Mouse (Mus musculus) forebrain, embryonic 12.5 days (tissue): ENCODE measurements at regions not wholly inside any gene's neighbourhood (a gene's known extent, or its start where the extent isn't known, plus 50 kb on each side); places are given as distances from the start of the nearest gene placed in this dataset.

ENCODE experiments used
- ATAC-seq: fragments of 200-750 bp; cut with Nextera tagmentation; 2 replicates; pipeline ENCODE4 v1.8.0; 2017; ENCODE audit warnings: moderate TSS enrichment; ENCODE audit not compliant: low FRiP score
- H3K27ac ChIP-seq: fragments of 300-500 bp; sonication (generic); 2 replicates; pipeline ENCODE4 v1.5.1; 2016; ENCODE audit warnings: mild to moderate bottlenecking
- H3K27me3 ChIP-seq: fragments of 300-500 bp; sonication (generic); 2 replicates; pipeline ENCODE4 v1.6.1; 2016; ENCODE audit warnings: mild to moderate bottlenecking
- H3K36me3 ChIP-seq: fragments of 300-500 bp; sonication (generic); replicated peaks from 2 replicates; pipeline ENCODE4 v1.6.1; 2016; ENCODE audit warnings: mild to moderate bottlenecking
- H3K4me1 ChIP-seq: fragments of 300-500 bp; sonication (generic); 2 replicates; pipeline ENCODE4 v1.6.1; 2016
- H3K4me2 ChIP-seq: fragments of 300-500 bp; sonication (generic); 2 replicates; pipeline ENCODE4 v1.6.1; 2016; ENCODE audit warnings: mild to moderate bottlenecking, moderate library complexity
- H3K4me3 ChIP-seq: fragments of 300-500 bp; sonication (generic); replicated peaks from 2 replicates; pipeline ENCODE4 v1.5.1; 2016; ENCODE audit warnings: mild to moderate bottlenecking
- H3K9ac ChIP-seq: fragments of 300-500 bp; sonication (generic); 2 replicates; pipeline ENCODE4 v1.6.1; 2016; ENCODE audit warnings: mild to moderate bottlenecking
- H3K9me3 ChIP-seq: fragments of 300-500 bp; sonication (generic); 2 replicates; pipeline ENCODE4 v1.6.1; 2016
- WGBS: fragments of 180-500 bp; shearing (Covaris S2); methylation state at CpG from one replicate; pipeline ENCODE4 v1.1.7; 2016; 5-methylcytosine and 5-hydroxymethylcytosine counted together

- no peak overlapping the region for H3K9ac ChIP-seq
- WGBS, result 58% methylated on average over 4 of the region's 4 CpGs
- no peaks in the 10 kb centered on the region for H3K9me3 ChIP-seq
- no peaks in the 10 kb centered on the region for H3K4me1 ChIP-seq
- H3K27ac ChIP-seq, result no peak overlapping the region
- H3K36me3 ChIP-seq, result no peaks in the 10 kb centered on the region
- H3K4me3 ChIP-seq, result no peak overlapping the region
- H3K4me2 ChIP-seq, result no peak overlapping the region
- H3K27me3 ChIP-seq, result no peaks in the 10 kb centered on the region
- no peak for ATAC-seq
Measured at GRCm38 (mm10) chr13:48376405-48376804, 115.4 kb downstream of the Id4 start.

DNA sequence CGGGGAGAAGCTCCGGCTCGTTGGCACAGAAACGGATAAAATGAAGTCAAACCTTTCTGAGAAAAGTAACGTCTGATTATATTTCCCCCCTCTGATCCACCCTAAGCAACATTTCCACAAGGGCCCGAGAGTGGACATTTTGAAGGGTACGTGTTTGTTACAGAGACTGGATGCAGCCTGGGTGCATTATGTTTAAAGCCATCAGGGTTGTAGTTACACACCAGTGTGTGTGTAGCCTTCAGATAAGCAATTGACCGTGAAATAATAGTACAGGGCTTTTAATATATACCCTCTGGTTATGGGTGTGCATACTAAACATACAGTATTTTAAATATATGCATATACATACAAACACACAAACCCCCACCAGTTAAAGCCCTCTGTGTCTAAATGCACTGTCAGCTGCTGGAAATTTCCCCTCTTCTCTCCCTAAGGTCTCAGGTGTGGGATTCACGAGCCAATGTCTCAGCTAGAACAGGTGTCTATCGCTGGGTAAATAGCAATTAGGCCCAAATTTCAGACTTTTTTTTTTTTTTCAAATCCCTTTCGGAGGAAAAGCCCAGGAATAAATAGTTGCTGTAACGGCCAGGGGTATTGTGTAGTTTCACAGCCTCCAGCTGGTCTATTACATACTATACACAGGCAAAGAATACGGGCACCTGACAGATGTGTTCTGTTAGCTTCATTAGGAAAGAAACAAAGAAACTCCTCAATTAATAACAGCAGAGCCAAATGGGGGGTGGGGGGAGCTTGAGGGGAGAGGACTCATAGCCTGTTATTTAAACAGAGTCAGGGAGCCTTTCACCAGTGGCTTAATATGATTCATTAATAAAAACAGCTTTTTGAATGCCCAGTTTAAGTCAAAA lies 122.8 kb downstream of the Id4 start:
- peak overlapping the region; percentile 79 for H3K27ac ChIP-seq
- no peak overlapping the region for H3K9ac ChIP-seq
- H3K27me3 ChIP-seq, result no peaks in the 10 kb centered on the region
- 39% methylated on average over 13 of the region's 13 CpGs for WGBS
- peak; percentile 84 for ATAC-seq
- 0 out of 2 replicates have a peak overlapping the region, but pooled peaks have one; percentile 4 for H3K4me2 ChIP-seq
- no peaks in the 10 kb centered on the region for H3K9me3 ChIP-seq
- no peak overlapping the region for H3K4me3 ChIP-seq
- H3K4me1 ChIP-seq, result peaks cover 18% of the 10 kb centered on the region
- H3K36me3 ChIP-seq, result no peaks in the 10 kb centered on the region

GRCm38 (mm10) chr13:48384901-48385300 lies 123.9 kb downstream of the Id4 start:
- Histone ChIP-seq H3K9me3 (no peaks in the 10 kb centered on the region), H3K4me1 (peaks cover 18% of the 10 kb centered on the region), H3K9ac (no peak overlapping the region), H3K27ac (peak overlapping the region; percentile 79), H3K27me3 (no peaks in the 10 kb centered on the region), H3K4me3 (no peak overlapping the region), H3K36me3 (no peaks in the 10 kb centered on the region), H3K4me2 (no peak overlapping the region)
- ATAC-seq, result no peak
- 53% methylated on average over 11 of the region's 11 CpGs for WGBS

DNA sequence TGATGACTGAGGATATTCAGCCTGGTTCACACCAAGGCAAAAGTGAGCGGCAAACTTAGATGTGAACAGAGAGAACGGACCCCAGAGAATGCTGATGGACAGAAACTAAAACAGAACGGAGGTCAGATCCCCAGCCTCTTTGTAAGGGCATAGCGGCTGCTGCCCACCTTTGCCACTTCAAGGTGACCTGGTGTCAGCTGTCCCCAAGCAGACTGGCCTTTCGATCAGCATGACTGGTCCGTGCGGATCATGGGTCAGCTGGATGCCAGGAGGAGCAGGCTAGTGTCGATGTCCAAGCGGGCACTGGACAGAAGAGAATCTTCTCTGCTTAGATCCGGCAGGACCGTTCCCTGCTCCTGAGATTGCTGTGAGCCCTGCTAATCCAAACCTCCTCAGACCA lies 122.1 kb downstream of the Zfp169 start:
- Histone ChIP-seq H3K9ac (no peak overlapping the region), H3K4me1 (no peaks in the 10 kb centered on the region), H3K4me3 (no peak overlapping the region), H3K27me3 (no peaks in the 10 kb centered on the region), H3K4me2 (no peak overlapping the region), H3K9me3 (no peaks in the 10 kb centered on the region), H3K36me3 (no peaks in the 10 kb centered on the region), H3K27ac (no peak overlapping the region)
- no peak for ATAC-seq
- WGBS, result 94% methylated on average over 11 of the region's 11 CpGs

GRCm38 (mm10) chr13:48397761-48398160 lies 115.5 kb downstream of the Zfp169 start:
- H3K4me1 ChIP-seq, result peaks cover 5% of the 10 kb centered on the region
- H3K27ac ChIP-seq, result no peak overlapping the region
- no peak overlapping the region for H3K9ac ChIP-seq
- H3K9me3 ChIP-seq, result no peaks in the 10 kb centered on the region
- H3K36me3 ChIP-seq, result no peaks in the 10 kb centered on the region
- no peak overlapping the region for H3K4me3 ChIP-seq
- peaks cover 4% of the 10 kb centered on the region; the same call in 1 of the 2 replicates for H3K27me3 ChIP-seq
- H3K4me2 ChIP-seq, result no peak overlapping the region
- WGBS, result 23% methylated on average over 1 of the region's 1 CpGs
- no peak for ATAC-seq

DNA sequence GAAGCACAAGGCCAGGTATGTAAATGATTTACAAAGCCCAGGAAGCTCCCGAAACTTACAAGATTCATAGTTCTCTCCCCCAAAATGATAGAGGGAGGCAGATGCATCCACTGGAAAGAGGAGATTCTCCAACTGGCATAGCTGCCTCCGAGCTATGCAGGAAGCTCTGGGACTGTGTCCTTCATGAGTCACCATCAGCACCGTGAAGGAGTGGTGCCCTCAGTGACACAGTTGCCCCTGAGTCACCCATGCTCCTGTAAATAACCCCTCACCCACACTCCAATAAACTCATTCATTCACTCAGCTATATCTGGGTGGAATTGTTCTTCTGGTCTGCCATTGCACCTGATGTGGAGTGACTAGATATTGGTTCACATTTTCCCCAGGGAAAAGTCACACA lies 114.6 kb downstream of the Zfp169 start:
- Histone ChIP-seq H3K9me3 (no peaks in the 10 kb centered on the region), H3K27ac (no peak overlapping the region), H3K36me3 (no peaks in the 10 kb centered on the region), H3K4me1 (peaks cover 5% of the 10 kb centered on the region), H3K27me3 (peaks cover 7% of the 10 kb centered on the region; the same call in 1 of the 2 replicates), H3K9ac (no peak overlapping the region), H3K4me2 (no peak overlapping the region), H3K4me3 (no peak overlapping the region)
- ATAC-seq, result no peak
- WGBS, result 81% methylated on average over 3 of the region's 3 CpGs

DNA sequence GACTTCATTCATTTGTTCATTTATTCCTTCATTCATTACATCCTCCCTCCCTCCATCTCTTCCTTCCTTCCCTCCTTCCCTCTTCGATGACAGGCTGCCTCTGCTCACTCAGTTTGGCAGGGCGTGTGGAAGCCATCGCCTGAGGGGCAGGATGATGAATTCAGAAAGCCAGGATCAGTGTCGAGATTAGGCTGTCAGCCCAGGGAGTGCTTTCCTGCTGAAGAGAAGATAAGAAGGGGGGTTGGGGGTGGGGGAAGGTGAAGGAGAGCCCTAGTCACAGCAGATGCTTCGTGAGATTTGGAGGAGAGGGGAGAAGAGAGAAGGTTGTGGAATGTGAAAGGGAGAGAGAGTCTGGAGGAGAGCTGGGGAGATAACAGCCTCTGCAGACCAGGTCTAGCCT lies 110.9 kb downstream of the Zfp169 start:
- H3K36me3 ChIP-seq, result no peaks in the 10 kb centered on the region
- no peak for ATAC-seq
- H3K4me1 ChIP-seq, result peaks cover 5% of the 10 kb centered on the region
- no peak overlapping the region for H3K9ac ChIP-seq
- no peak overlapping the region for H3K27ac ChIP-seq
- no peaks in the 10 kb centered on the region for H3K9me3 ChIP-seq
- WGBS, result 26% methylated on average over 5 of the region's 5 CpGs
- no peak overlapping the region for H3K4me3 ChIP-seq
- H3K4me2 ChIP-seq, result no peak overlapping the region
- peaks cover 7% of the 10 kb centered on the region; the same call in 1 of the 2 replicates for H3K27me3 ChIP-seq

GRCm38 (mm10) chr13:48422438-48423329 lies 90.6 kb downstream of the Zfp169 start:
- H3K27ac ChIP-seq, result 0 out of 2 replicates have a peak overlapping the region, but pooled peaks have one; percentile 42
- H3K4me1 ChIP-seq, result peaks cover 10% of the 10 kb centered on the region
- no peaks in the 10 kb centered on the region for H3K9me3 ChIP-seq
- H3K9ac ChIP-seq, result no peak overlapping the region
- no peak for ATAC-seq
- no peaks in the 10 kb centered on the region for H3K27me3 ChIP-seq
- no peaks in the 10 kb centered on the region for H3K36me3 ChIP-seq
- 35% methylated on average over 9 of the region's 9 CpGs for WGBS
- no peak overlapping the region for H3K4me2 ChIP-seq
- no peak overlapping the region for H3K4me3 ChIP-seq

- Histone ChIP-seq H3K9ac (no peak overlapping the region), H3K4me3 (no peak overlapping the region), H3K27me3 (no peaks in the 10 kb centered on the region), H3K36me3 (no peaks in the 10 kb centered on the region), H3K27ac (no peak overlapping the region), H3K9me3 (no peaks in the 10 kb centered on the region), H3K4me2 (no peak overlapping the region), H3K4me1 (peaks cover 14% of the 10 kb centered on the region)
- 78% methylated on average over 5 of the region's 5 CpGs for WGBS
- ATAC-seq, result no peak
Measured at GRCm38 (mm10) chr13:48426816-48427215, 86.4 kb downstream of the Zfp169 start.

- no peak for ATAC-seq
- Histone ChIP-seq H3K9me3 (no peaks in the 10 kb centered on the region), H3K27me3 (no peaks in the 10 kb centered on the region), H3K36me3 (no peaks in the 10 kb centered on the region), H3K4me3 (no peak overlapping the region), H3K27ac (no peak overlapping the region), H3K4me2 (no peak overlapping the region), H3K9ac (no peak overlapping the region), H3K4me1 (0 out of 2 replicates have a peak, but pooled peaks cover 3% of the 10 kb centered on the region)
- 73% methylated on average over 14 of the region's 14 CpGs for WGBS
Measured at GRCm38 (mm10) chr13:48436659-48437345, 76.4 kb downstream of the Zfp169 start.
